Mouse (Mus musculus) adrenal gland, adult 2 months (tissue): ENCODE measurements at regions not wholly inside any gene's neighbourhood (a gene's known extent, or its start where the extent isn't known, plus 50 kb on each side); places are given as distances from the start of the nearest gene placed in this dataset.

ENCODE experiments used
- DNase-seq: peaks from one replicate; pipeline ENCODE4 v3.0.0; 2021

- no peak for DNase-seq
Observed at GRCm38 (mm10) chr3:102574320-102574719, 104.6 kb downstream of the Ngf start.

GRCm38 (mm10) chr3:102576896-102577295 is 107.2 kb downstream of the Ngf start:
- no peak for DNase-seq

- no peak for DNase-seq
Observed at GRCm38 (mm10) chr3:102581830-102582229, 112.1 kb downstream of the Ngf start.

- no peak for DNase-seq
Observed at GRCm38 (mm10) chr3:102585136-102585535, 115.4 kb downstream of the Ngf start.

GRCm38 (mm10) chr3:102586221-102586620 is 116.5 kb downstream of the Ngf start:
- no peak for DNase-seq

DNA sequence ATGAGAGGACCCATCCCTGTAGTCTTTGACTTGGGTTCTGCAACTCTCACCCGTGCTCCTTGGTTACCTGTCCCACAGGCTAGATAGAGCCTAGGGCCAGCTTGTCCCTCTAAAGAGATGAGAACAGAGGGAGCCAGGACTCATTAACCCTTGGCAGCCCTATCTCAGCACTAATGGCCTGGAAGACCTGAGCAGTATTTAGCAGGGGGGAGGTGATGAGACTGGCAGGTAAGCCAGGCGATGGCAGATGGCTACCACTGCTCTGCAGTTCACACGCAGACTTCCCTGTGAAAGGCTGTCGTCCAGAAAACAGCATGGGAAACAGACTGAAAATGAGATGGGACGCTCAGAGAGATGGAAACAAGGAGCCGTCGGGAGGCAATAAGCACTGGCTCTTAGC is 122.3 kb downstream of the Ngf start:
- no peak for DNase-seq

DNA sequence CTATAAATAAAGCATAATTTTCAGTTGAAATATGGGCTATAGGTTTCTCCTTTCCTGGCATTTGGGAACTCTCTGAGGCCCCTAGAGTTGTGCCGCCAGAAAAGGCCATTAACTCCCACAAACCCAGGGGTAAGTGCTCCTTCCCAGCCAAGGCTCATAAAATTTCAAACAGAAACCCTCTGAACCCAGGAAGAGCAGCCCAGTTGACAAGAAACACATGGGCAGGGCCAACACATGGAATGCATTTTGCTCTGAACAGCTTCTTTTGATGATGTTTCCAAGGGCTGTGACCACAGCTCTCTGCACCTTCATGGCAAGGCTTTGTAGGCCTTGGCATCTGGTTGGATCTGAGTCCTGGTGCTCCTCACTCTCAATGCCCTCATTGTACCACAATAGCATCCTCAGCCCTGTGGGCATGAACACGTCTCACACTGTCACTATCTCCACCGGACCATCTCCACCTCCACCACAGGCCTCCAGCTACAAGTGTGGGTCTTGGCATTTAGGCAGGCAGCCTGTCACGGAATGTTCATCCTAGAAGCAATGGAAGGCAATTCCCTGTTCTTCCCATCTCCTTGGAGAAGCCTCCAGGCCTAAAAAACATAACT is 127.3 kb downstream of the Ngf start:
- no peak for DNase-seq

DNA sequence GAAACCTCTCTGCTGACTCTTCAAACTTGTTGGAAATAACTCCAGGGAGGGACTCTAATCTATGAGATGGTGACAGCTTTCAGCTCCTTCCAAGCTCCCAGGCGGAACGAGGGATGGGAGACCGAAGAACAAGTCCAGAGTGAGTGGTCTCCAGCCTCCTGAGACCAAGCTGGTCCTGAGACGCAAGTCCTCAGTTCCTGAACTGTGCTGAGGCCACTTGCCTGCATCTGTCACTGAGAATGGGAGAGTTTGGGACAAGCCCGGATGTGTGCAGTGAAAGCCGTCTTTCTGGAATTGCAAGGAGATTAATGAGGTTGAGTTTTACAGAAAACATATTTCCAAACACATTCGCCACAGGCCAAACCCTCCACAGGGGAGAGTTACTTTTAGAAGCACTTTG is 129.3 kb downstream of the Ngf start:
- no peak for DNase-seq

DNA sequence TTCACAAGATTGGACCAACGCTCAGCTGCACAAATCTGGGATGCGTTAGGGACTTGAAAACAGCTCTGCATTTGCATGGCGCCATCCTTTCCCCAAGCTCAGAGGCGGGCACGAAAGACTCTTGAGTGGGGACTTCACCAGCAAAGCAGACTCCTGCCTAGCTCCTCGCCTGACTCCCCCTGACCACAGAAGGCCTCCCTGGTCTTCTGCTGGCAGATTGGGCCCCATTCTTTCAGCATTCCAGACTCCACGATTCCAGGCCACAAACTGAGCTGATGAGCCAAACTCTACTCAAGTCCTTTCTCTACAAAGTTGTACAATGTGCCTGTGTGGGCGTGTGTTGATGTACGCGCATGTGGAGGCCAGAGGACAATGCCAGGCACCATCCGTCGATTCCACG is 131.6 kb upstream of the Tspan2 start:
- no peak for DNase-seq

DNA sequence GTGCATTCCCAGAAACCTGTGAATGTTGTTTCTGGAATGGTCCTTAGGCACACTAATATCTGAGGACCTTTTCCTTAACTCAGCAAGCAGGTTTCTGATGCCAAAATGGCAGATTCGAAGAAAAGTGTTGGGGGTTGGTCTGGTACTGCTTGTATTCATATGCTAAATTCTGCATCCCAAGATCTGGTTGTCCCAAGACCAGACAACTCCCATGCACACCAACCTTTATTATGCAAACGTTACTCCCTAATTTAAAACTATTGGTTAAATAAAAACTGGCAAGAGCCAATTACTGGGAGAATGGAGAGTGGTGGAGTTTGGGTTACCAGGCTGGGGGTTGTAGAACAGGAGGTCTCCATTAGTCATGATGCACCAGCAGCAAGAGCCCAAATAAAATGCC is 129.0 kb upstream of the Tspan2 start:
- no peak for DNase-seq

GRCm38 (mm10) chr3:102610970-102611369 is 123.4 kb upstream of the Tspan2 start:
- DNase-seq: no peak

DNA sequence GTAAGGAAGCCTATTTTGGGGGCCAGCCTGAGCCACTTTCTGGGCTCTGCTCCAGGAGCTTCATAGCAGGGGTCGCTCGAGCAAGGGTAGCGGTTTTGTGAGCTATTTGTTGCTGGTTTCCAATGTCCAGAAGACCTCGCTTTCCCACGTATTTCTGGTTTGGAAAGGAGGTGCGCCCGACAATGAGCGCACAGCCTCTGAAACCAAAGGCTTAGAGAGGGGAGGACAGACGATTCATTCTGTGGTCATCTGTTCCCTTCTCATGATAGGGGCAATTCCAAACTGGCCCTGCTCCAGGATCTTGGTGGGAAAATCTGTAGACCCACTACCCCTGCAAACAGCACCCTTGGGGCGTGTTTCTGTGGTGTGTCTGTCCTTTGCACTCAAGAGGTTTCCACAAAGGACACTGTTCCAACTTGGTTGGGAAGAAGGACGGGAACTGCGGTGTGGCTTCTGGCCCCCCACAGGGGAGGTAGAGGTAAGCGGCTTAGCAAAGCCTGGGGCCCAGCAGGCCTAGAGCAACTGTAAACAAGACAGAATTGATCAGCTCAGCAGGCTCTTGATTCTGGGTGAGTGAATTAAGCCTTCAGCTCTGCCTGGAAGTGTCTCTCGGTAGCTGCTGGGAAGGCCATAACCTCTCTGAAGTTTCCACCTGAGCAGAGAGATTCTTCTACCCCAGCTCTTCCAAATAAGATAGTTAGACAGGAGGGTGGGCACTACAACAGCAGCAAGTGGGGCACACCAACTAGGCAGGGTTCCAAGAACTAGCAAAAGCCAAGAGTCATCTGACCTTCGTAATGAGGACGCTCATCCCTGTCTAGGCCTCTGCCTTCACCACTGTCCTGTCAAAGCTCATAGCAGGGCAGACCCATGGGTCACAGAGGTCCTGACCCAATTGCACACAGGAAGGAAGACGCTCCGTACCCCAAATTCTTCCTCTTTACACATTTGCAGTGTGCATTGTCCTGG is 122.6 kb upstream of the Tspan2 start:
- no peak for DNase-seq

GRCm38 (mm10) chr3:102619666-102620377 is 114.5 kb upstream of the Tspan2 start:
- DNase-seq: no peak

- no peak for DNase-seq
Observed at GRCm38 (mm10) chr3:102636076-102636475, 98.3 kb upstream of the Tspan2 start.

DNA sequence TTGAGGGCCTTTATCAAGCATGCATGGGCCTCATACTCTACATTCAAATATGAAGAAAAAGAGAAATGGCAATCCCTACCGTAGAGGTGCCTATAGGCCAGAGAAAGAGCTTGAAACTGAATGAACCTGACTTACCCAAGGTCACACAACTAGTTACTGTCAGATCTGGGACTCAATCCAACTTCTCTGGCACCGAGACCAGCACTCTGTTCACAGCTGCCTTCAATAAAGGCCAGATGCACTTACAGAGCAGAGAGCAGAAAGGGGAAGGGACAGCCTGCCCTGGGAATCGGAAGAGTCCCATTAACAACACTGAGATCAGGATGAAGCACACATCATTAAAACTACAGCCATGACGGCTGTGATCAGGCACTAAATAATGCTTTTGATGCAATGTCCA is 97.7 kb upstream of the Tspan2 start:
- peak; percentile 22 for DNase-seq

DNA sequence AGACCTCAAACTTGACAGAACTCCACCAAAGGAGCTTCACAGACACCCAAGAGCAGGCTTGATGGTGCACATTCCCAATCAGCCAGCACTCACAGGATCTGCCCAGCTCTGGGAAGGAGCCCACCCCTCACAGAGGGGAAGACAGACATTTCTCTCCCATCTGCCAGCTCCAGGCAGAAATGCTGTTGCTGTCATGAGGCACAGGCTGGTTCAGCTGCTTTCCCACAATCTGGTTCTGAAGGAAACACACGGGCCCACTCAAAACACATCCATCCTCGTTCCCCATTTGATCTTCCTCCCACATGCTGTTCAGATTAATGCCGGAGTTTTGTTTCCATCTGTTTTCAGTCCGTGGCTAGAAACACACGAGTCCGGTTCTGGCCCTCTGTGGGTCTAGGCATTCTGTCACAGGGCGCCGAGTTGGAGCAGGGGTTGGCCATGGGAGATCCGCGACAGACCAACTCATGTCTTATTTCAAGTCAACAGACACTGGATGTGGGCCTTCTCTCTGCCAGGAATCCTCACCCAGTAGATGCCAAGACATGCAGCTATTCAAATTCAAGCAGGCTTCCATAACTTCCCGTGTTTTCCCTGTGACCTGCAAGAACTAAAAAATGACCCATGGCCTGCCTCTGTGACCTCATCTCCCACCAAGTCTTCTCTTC is 89.9 kb upstream of the Tspan2 start:
- no peak for DNase-seq

DNA sequence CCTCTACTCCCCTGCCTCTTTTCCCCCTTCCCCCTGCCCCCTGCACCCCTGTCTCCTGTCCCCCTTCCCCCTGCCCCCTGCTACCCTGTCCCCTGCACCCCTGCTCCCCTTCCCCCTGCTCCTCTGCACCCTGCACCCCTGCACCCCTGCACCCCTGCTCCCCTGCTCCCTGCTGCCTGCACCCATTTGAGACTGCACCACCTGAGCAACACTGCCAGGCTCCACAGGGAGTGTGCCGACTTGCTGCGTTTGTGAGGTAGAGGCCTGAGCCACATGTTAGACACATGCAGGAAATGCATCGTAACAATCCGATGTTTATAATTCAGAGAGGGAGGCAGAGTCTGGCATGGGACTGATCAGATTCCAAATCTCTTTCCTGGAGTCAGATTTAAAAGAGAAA is 85.9 kb upstream of the Tspan2 start:
- no peak for DNase-seq

DNA sequence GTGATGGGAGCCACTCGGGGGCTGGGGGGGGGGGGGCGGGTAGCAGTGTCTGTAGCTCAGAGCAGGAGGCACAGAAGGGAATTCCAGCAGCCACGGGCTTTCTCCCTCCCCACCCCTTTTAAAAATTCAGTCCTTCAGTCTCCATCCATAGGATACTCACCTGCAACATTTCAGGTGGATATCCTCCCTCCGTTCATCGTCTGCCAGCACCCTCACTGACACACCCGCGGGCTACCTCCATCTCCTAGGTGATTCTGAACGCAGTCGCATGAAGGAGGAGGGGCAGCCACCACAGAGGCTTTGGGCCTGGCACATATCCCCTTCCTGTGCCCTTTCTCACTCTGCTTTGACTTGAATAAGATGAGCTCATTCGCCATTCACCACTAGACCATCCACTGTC is 79.4 kb upstream of the Tspan2 start:
- no peak for DNase-seq

- DNase-seq: no peak
Observed at GRCm38 (mm10) chr3:102657116-102657515, 77.2 kb upstream of the Tspan2 start.

- DNase-seq: peak; percentile 6
Observed at GRCm38 (mm10) chr3:102657531-102658060, 76.7 kb upstream of the Tspan2 start.

DNA sequence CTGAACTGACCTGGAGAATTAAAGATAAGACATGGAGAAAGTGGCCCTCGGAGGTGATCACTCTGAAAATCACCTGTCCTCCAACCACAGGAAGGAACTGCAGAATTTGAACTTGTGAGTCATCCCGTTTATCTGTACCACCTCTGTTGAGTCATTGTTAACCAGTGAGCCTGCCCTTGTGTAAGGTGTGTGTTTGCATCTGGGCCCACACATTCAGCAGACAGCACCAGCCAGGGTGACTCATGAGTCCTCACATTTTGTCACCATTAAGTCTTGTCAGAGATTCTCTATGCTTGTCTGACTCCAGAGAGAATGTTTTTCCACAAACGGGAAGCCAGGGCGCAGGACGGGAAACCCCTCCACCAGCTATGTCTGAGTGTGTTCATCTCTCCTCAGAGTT is 75.0 kb upstream of the Tspan2 start:
- no peak for DNase-seq

- no peak for DNase-seq
Observed at GRCm38 (mm10) chr3:102661296-102661695, 73.0 kb upstream of the Tspan2 start.
